Mouse (Mus musculus) kidney, embryonic 15.5 days (tissue): ENCODE data around the gene Tnnc2. TPM values are rescaled to one million over a fixed set of nuclear protein-coding genes. Genes with fewer than 3 reads are reported as not detected.
"Not testable (repeated sequence)": the region's sequence is repeated elsewhere in the genome, so short reads cannot be mapped to it uniquely, and the experiment has no call there.

Experiments
- ATAC-seq: fragments of 200-750 bp; cut with Nextera tagmentation; replicated peaks from 2 replicates; pipeline ENCODE4 v1.8.0; 2017; ENCODE audit warnings: moderate TSS enrichment; ENCODE audit not compliant: low FRiP score
- H3K27ac ChIP-seq: fragments of 300-500 bp; sonication (generic); 2 replicates; pipeline ENCODE4 v1.5.1; 2015; ENCODE audit warnings: mild to moderate bottlenecking, inconsistent platforms
- H3K27me3 ChIP-seq: fragments of 300-500 bp; sonication (generic); 2 replicates; pipeline ENCODE4 v1.6.1; 2015; ENCODE audit warnings: inconsistent platforms
- H3K36me3 ChIP-seq: fragments of 300-500 bp; sonication (generic); 2 replicates; pipeline ENCODE4 v1.6.1; 2015; ENCODE audit warnings: inconsistent platforms
- H3K4me1 ChIP-seq: fragments of 300-500 bp; sonication (generic); 2 replicates; pipeline ENCODE4 v1.6.1; 2015; ENCODE audit warnings: inconsistent platforms
- H3K4me2 ChIP-seq: fragments of 300-500 bp; sonication (generic); 2 replicates; pipeline ENCODE4 v1.6.1; 2015; ENCODE audit warnings: moderate library complexity, mild to moderate bottlenecking, inconsistent platforms
- H3K4me3 ChIP-seq: fragments of 300-500 bp; sonication (generic); replicated peaks from 2 replicates; pipeline ENCODE4 v1.5.1; 2015; ENCODE audit warnings: mild to moderate bottlenecking, inconsistent platforms
- H3K9ac ChIP-seq: fragments of 300-500 bp; sonication (generic); 2 replicates; pipeline ENCODE4 v1.6.1; 2015; ENCODE audit warnings: mild to moderate bottlenecking, inconsistent platforms
- H3K9me3 ChIP-seq: fragments of 300-500 bp; sonication (generic); replicated peaks from 2 replicates; pipeline ENCODE4 v1.6.1; 2016; ENCODE audit warnings: inconsistent platforms
- WGBS: fragments of 180-500 bp; shearing (Covaris S2); methylation state at CpG from one replicate; pipeline ENCODE4 v1.1.7; 2015; ENCODE audit warnings: mixed read lengths; 5-methylcytosine and 5-hydroxymethylcytosine counted together
- polyA plus RNA-seq: library from polyadenylated mRNA; unstranded; fragments of >200 nt; fragmentation: Nextera tagmentation; extraction: Ambion mirVana; gene quantifications from 2 replicates; pipeline ENCODE4 v1.2.1, GENCODE M21; 2015

The Tnnc2 gene
- polyA plus RNA-seq, 1 experiment from 2014 or later, result 40.1 TPM

GRCm38 (mm10) chr2:164815348-164815747, 35.6 kb upstream of the Tnnc2 start:
- Histone ChIP-seq H3K4me2 (no peak overlapping the region), H3K36me3 (peaks cover 11% of the 10 kb centered on the region; the same call in 1 of the 2 replicates), H3K4me1 (peaks cover 7% of the 10 kb centered on the region), H3K9ac (no peak overlapping the region), H3K9me3 (no peaks in the 10 kb centered on the region), H3K4me3 (no peak overlapping the region), H3K27ac (no peak overlapping the region), H3K27me3 (no peaks in the 10 kb centered on the region)
- WGBS, result 87% methylated on average over 5 of the region's 5 CpGs
- no peak for ATAC-seq

- Histone ChIP-seq H3K4me3 (no peak overlapping the region), H3K27ac (no peak overlapping the region), H3K9ac (no peak overlapping the region), H3K4me2 (no peak overlapping the region), H3K27me3 (no peaks in the 10 kb centered on the region), H3K36me3 (peaks cover 13% of the 10 kb centered on the region; the same call in 1 of the 2 replicates), H3K9me3 (no peaks in the 10 kb centered on the region), H3K4me1 (peaks cover 7% of the 10 kb centered on the region)
- 40% methylated on average over 2 of the region's 2 CpGs for WGBS
- ATAC-seq, result no peak
Observed at GRCm38 (mm10) chr2:164813557-164813956, 33.8 kb upstream of the Tnnc2 start.

GRCm38 (mm10) chr2:164806614-164807013, 26.8 kb upstream of the Tnnc2 start:
- H3K4me3 ChIP-seq, result no peak overlapping the region
- peaks cover 32% of the 10 kb centered on the region for H3K4me1 ChIP-seq
- no peak overlapping the region for H3K4me2 ChIP-seq
- H3K36me3 ChIP-seq, result peaks cover 23% of the 10 kb centered on the region
- no peak for ATAC-seq
- H3K9me3 ChIP-seq, result no peaks in the 10 kb centered on the region
- no peak overlapping the region for H3K27ac ChIP-seq
- no peak overlapping the region for H3K9ac ChIP-seq
- no peaks in the 10 kb centered on the region for H3K27me3 ChIP-seq
- WGBS, result 81% methylated on average over 7 of the region's 7 CpGs

GRCm38 (mm10) chr2:164805332-164805718, 25.6 kb upstream of the Tnnc2 start:
- peaks cover 31% of the 10 kb centered on the region for H3K36me3 ChIP-seq
- peak overlapping the region; percentile 91 for H3K27ac ChIP-seq
- no peaks in the 10 kb centered on the region for H3K27me3 ChIP-seq
- H3K4me3 ChIP-seq, result peak overlapping the region; percentile 93
- ATAC-seq, result peak; percentile 73
- peaks cover 32% of the 10 kb centered on the region for H3K4me1 ChIP-seq
- peak overlapping the region; percentile 89 for H3K4me2 ChIP-seq
- no peaks in the 10 kb centered on the region for H3K9me3 ChIP-seq
- 1% methylated on average over 21 of the region's 21 CpGs for WGBS
- peak overlapping the region; percentile 70 for H3K9ac ChIP-seq

GRCm38 (mm10) chr2:164804533-164805331, 25.0 kb upstream of the Tnnc2 start, which contains the start of the genes Acot8 and Zswim3:
Gene Acot8, minus strand, starts transcription at chr2:164804882.
Gene Zswim3, plus strand, starts transcription at chr2:164805098.
- no peaks in the 10 kb centered on the region for H3K9me3 ChIP-seq
- peak; percentile 96 for ATAC-seq
- under 1% methylated on average over 47 of the region's 47 CpGs for WGBS
- peak within 1 kb of the TSS; percentile 89 for H3K4me2 ChIP-seq
- H3K4me3 ChIP-seq, result peak within 1 kb of the TSS; percentile 93
- H3K4me1 ChIP-seq, result peaks cover 32% of the 10 kb centered on the region
- no peaks in the 10 kb centered on the region for H3K27me3 ChIP-seq
- peaks cover 37% of the 10 kb centered on the region for H3K36me3 ChIP-seq
- peak within 1 kb of the TSS; percentile 91 for H3K27ac ChIP-seq
- peak within 1 kb of the TSS; percentile 79 for H3K9ac ChIP-seq

GRCm38 (mm10) chr2:164803921-164804313, 24.1 kb upstream of the Tnnc2 start:
- Histone ChIP-seq H3K27ac (peak overlapping the region; percentile 91; the same call in 1 of the 2 replicates), H3K9me3 (no peaks in the 10 kb centered on the region), H3K4me1 (peaks cover 32% of the 10 kb centered on the region), H3K9ac (peak overlapping the region; percentile 79), H3K4me3 (peak overlapping the region; percentile 93), H3K27me3 (no peaks in the 10 kb centered on the region), H3K36me3 (peaks cover 41% of the 10 kb centered on the region), H3K4me2 (peak overlapping the region; percentile 69)
- 55% methylated on average over 1 of the region's 1 CpGs for whole genome bisulfite sequencing
- ATAC-seq, result no peak

GRCm38 (mm10) chr2:164803201-164803920, 23.6 kb upstream of the Tnnc2 start:
- peak overlapping the region; percentile 79 for H3K9ac ChIP-seq
- 87% methylated on average over 16 of the region's 16 CpGs for WGBS
- H3K4me2 ChIP-seq, result peak overlapping the region; percentile 69
- H3K36me3 ChIP-seq, result peaks cover 41% of the 10 kb centered on the region
- no peaks in the 10 kb centered on the region for H3K9me3 ChIP-seq
- ATAC-seq, result no peak
- no peak overlapping the region for H3K27ac ChIP-seq
- no peaks in the 10 kb centered on the region for H3K27me3 ChIP-seq
- peak overlapping the region; percentile 93 for H3K4me3 ChIP-seq
- H3K4me1 ChIP-seq, result peaks cover 32% of the 10 kb centered on the region

- H3K4me2 ChIP-seq, result no peak overlapping the region
- H3K36me3 ChIP-seq, result peaks cover 70% of the 10 kb centered on the region
- WGBS, result 85% methylated on average over 13 of the region's 13 CpGs
- peaks cover 20% of the 10 kb centered on the region for H3K4me1 ChIP-seq
- no peak overlapping the region for H3K27ac ChIP-seq
- ATAC-seq, result no peak
- H3K9ac ChIP-seq, result no peak overlapping the region
- no peak overlapping the region for H3K4me3 ChIP-seq
- H3K9me3 ChIP-seq, result no peaks in the 10 kb centered on the region
- no peaks in the 10 kb centered on the region for H3K27me3 ChIP-seq
Observed at GRCm38 (mm10) chr2:164800252-164801004, 20.7 kb upstream of the Tnnc2 start.

GRCm38 (mm10) chr2:164798554-164798953, 18.8 kb upstream of the Tnnc2 start:
- not testable (repeated sequence) for H3K9ac ChIP-seq, H3K27me3 ChIP-seq, H3K4me3 ChIP-seq, H3K9me3 ChIP-seq, ATAC-seq, H3K27ac ChIP-seq, H3K4me1 ChIP-seq, H3K4me2 ChIP-seq
- H3K36me3 ChIP-seq, result peaks cover 82% of the 10 kb centered on the region
- 84% methylated on average over 6 of the region's 6 CpGs for WGBS

GRCm38 (mm10) chr2:164795868-164796267, 16.1 kb upstream of the Tnnc2 start:
- H3K4me2 ChIP-seq, result no peak overlapping the region
- H3K36me3 ChIP-seq, result peaks cover 88% of the 10 kb centered on the region
- WGBS, result 77% methylated on average over 4 of the region's 4 CpGs
- no peak overlapping the region for H3K27ac ChIP-seq
- H3K9ac ChIP-seq, result no peak overlapping the region
- H3K9me3 ChIP-seq, result no peaks in the 10 kb centered on the region
- no peaks in the 10 kb centered on the region for H3K27me3 ChIP-seq
- no peak for ATAC-seq
- H3K4me3 ChIP-seq, result no peak overlapping the region
- no peaks in the 10 kb centered on the region for H3K4me1 ChIP-seq

- Histone ChIP-seq H3K4me3 (no peak overlapping the region), H3K9ac (no peak overlapping the region), H3K4me2 (no peak overlapping the region), H3K4me1 (no peaks in the 10 kb centered on the region), H3K27ac (no peak overlapping the region), H3K27me3 (no peaks in the 10 kb centered on the region), H3K36me3 (peaks cover 90% of the 10 kb centered on the region), H3K9me3 (no peaks in the 10 kb centered on the region)
- peak; percentile 44; the same call in 1 of the 2 replicates for ATAC-seq
- WGBS, result 35% methylated on average over 5 of the region's 5 CpGs
Observed at GRCm38 (mm10) chr2:164794293-164794692, 14.5 kb upstream of the Tnnc2 start.
